Mouse (Mus musculus) spleen, postnatal 4 days (tissue): Measurements from ENCODE around the gene Auh.
A peak's percentile ranks its signal among the peaks of the same experiment; 100 is the strongest.

Source experiments
- DNase-seq, 2 experiments: peaks; one replicate each; pipeline ENCODE4 v3.0.0; 2022; ENCODE audit warnings: low spot score in 2 of 2

Gene Auh

GRCm38 (mm10) chr13:52800091-52800490, 129.4 kb downstream of the Auh start:
- DNase-seq = no peak

- DNase-seq = no peak
These were observed 135.2 kb downstream of the Auh start for GRCm38 (mm10) chr13:52794232-52794631.

GRCm38 (mm10) chr13:52793434-52793989, 136.0 kb downstream of the Auh start:
- DNase-seq = peak in 1 of 2 experiments; percentile 29

- DNase-seq = no peak
These were observed 137.1 kb downstream of the Auh start for GRCm38 (mm10) chr13:52792242-52792844.

- no peak for DNase-seq
These were observed 138.6 kb downstream of the Auh start for GRCm38 (mm10) chr13:52790894-52791293.
